27 mouse cellular contexts compared by ENCODE assay signal in genomic region chr7:55827551-55827950, GRCm38 (mm10). TPM values are rescaled to one million over a fixed set of nuclear protein-coding genes. Genes with fewer than 3 reads are reported as not detected.
DNase-seq lines count a peak whose midpoint lies in the region; ATAC-seq and TF ChIP-seq lines count a peak whose summit lies in the region.
"Had no signal": no experiment of that assay in that cellular context is flagged by ENCODE, and none has a peak within 500 bp of the region (broad histone marks: within the 10 kb centered on the region; RNA-seq: fewer than 3 reads in every experiment).

No protein-coding gene starts in this region.

- in situ Hi-C loops in ES-E14 (cut with MboI; ENCODE audit: low sequenced_read_pairs in 2 of 2, unreplicated experiment in 2 of 2): no loop called here

- no peak overlapping the region for H3K9ac ChIP-seq in heart, embryonic 11.5 days (ENCODE audit: low read depth, low read length)
- no peak overlapping the region; the same call in 1 of the 2 replicates for H3K9ac ChIP-seq in ES-E14 (ENCODE audit: insufficient read depth, low read depth, low read length, poor library complexity, severe bottlenecking)
- H3K9ac ChIP-seq: embryonic facial prominence, embryonic 12.5 days; embryonic facial prominence, embryonic 15.5 days; forebrain, postnatal 0 days; hindbrain, embryonic 12.5 days; hindbrain, embryonic 15.5 days had no signal

- no peak overlapping the region for H3K4me2 ChIP-seq in heart, embryonic 11.5 days
- H3K4me2 ChIP-seq: embryonic facial prominence, embryonic 12.5 days; embryonic facial prominence, embryonic 15.5 days; hindbrain, embryonic 12.5 days; hindbrain, embryonic 15.5 days had no signal

- peaks cover 18% of the 10 kb centered on the region for H3K36me3 ChIP-seq in heart, embryonic 11.5 days (ENCODE audit: control insufficient read depth, insufficient read depth, low read length)
- H3K36me3 ChIP-seq in ES-E14 (ENCODE audit: control insufficient read depth, insufficient read depth, low read length, poor library complexity, severe bottlenecking): peaks cover 9% of the 10 kb centered on the region
- peaks cover 92% of the 10 kb centered on the region for H3K36me3 ChIP-seq in midbrain, embryonic 10.5 days

- peak; percentile 37 for DNase-seq in heart, adult 11 months
- DNase-seq in ES-E14 (ENCODE audit: low read depth, low spot score) (peak; percentile 8), R1 (ENCODE audit: low read depth, low spot score) (peak; percentile 72)
- DNase-seq in cerebellum, adult 11 months: no peak
- no peak for DNase-seq in midbrain, embryonic 10.5 days (ENCODE audit: low spot score)
- DNase-seq in spleen, postnatal 36 days (ENCODE audit: low spot score in 2 of 2): no peak
- DNase-seq: cerebellum, adult 2 months; cerebellum, adult 9-11 months; cerebellum, postnatal 25 days; forebrain, postnatal 0 days; gastrocnemius, adult 2 months; gastrocnemius, postnatal 14 days; heart, adult 2 months had no signal

- no peaks in the 10 kb centered on the region for H3K4me1 ChIP-seq in heart, embryonic 11.5 days (ENCODE audit: control insufficient read depth, insufficient read depth, low read length)
- no peaks in the 10 kb centered on the region for H3K4me1 ChIP-seq in ES-E14 (ENCODE audit: control insufficient read depth in 2 of 2, insufficient read depth in 2 of 2, low read length in 2 of 2, poor library complexity in 1 of 2)
- peaks cover 4% of the 10 kb centered on the region for H3K4me1 ChIP-seq in olfactory bulb, adult 2 months (ENCODE audit: control insufficient read depth, insufficient read depth, low read length)
- no peaks in the 10 kb centered on the region for H3K4me1 ChIP-seq in midbrain, embryonic 10.5 days
- H3K4me1 ChIP-seq: embryonic facial prominence, embryonic 12.5 days; embryonic facial prominence, embryonic 15.5 days; heart, embryonic 10.5 days; hindbrain, embryonic 12.5 days; hindbrain, embryonic 15.5 days had no signal

- no peak for ATAC-seq in heart, embryonic 11.5 days (replicated peaks; ENCODE audit: insufficient number of reproducible peaks, low FRiP score, low TSS enrichment)
- ATAC-seq: CD4-positive, CD25-positive, alpha-beta regulatory T cell, adult 4 months; forebrain, embryonic 14.5 days; forebrain, postnatal 0 days; intestine, postnatal 0 days had no signal

- H3K27ac ChIP-seq in heart, embryonic 11.5 days (ENCODE audit: low read depth, low read length): no peak overlapping the region
- H3K27ac ChIP-seq in ES-E14 (ENCODE audit: insufficient read depth, low read depth, low read length, poor library complexity, severe bottlenecking): no peak overlapping the region
- H3K27ac ChIP-seq in olfactory bulb, adult 2 months (ENCODE audit: insufficient read depth, low read depth, low read length): peak overlapping the region; percentile 42
- no peak overlapping the region for H3K27ac ChIP-seq in midbrain, embryonic 10.5 days (replicated peaks)
- H3K27ac ChIP-seq: embryonic facial prominence, embryonic 12.5 days; embryonic facial prominence, embryonic 15.5 days; gastrocnemius, adult 2 months; heart, adult 2 months; heart, embryonic 10.5 days; hindbrain, embryonic 12.5 days; hindbrain, embryonic 15.5 days had no signal

- no peak overlapping the region for H3K4me3 ChIP-seq in heart, embryonic 11.5 days (ENCODE audit: low read depth, low read length)
- no peak overlapping the region for H3K4me3 ChIP-seq in ES-E14 (ENCODE audit: insufficient read depth in 1 of 2, low read depth in 1 of 2, low read length in 2 of 2, poor library complexity in 1 of 2, severe bottlenecking in 1 of 2)
- H3K4me3 ChIP-seq in olfactory bulb, adult 2 months (ENCODE audit: insufficient read depth, low read depth, low read length): no peak overlapping the region
- no peak overlapping the region for H3K4me3 ChIP-seq in midbrain, embryonic 10.5 days
- H3K4me3 ChIP-seq: embryonic facial prominence, embryonic 12.5 days; embryonic facial prominence, embryonic 15.5 days; gastrocnemius, adult 2 months; heart, adult 2 months; heart, embryonic 10.5 days; hindbrain, embryonic 12.5 days; hindbrain, embryonic 15.5 days had no signal

- no peaks in the 10 kb centered on the region for H3K9me3 ChIP-seq in heart, embryonic 11.5 days (replicated peaks; ENCODE audit: control insufficient read depth, low read length)
- H3K9me3 ChIP-seq in ES-E14 (ENCODE audit: control insufficient read depth, insufficient read depth, low read depth, low read length): no peaks in the 10 kb centered on the region
- H3K9me3 ChIP-seq in midbrain, embryonic 10.5 days (replicated peaks): no peaks in the 10 kb centered on the region
- H3K9me3 ChIP-seq: embryonic facial prominence, embryonic 12.5 days; embryonic facial prominence, embryonic 15.5 days; heart, embryonic 10.5 days; hindbrain, embryonic 12.5 days; hindbrain, embryonic 15.5 days had no signal

- 86% methylated on average over 9 of the region's 9 CpGs for WGBS in heart, embryonic 11.5 days (ENCODE audit: insufficient replicate concordance)
- 62% methylated on average over 9 of the region's 9 CpGs for WGBS in olfactory bulb, adult 2 months
- WGBS in midbrain, embryonic 10.5 days: 90% methylated on average over 9 of the region's 9 CpGs

- no peak for TF ChIP-seq POLR2A in olfactory bulb, adult 2 months (IDR thresholded peaks at IDR 0.05; ENCODE audit: insufficient read depth, low read depth, low read length)

- TF ChIP-seq CTCF in olfactory bulb, adult 2 months (IDR thresholded peaks at IDR 0.05; ENCODE audit: insufficient read depth, low read depth, low read length): no peak

- H3K27me3 ChIP-seq in heart, embryonic 11.5 days (ENCODE audit: control insufficient read depth, insufficient read depth, low read length): no peaks in the 10 kb centered on the region
- no peaks in the 10 kb centered on the region for H3K27me3 ChIP-seq in midbrain, embryonic 10.5 days (ENCODE audit: low read depth, poor library complexity, severe bottlenecking)
- H3K27me3 ChIP-seq: embryonic facial prominence, embryonic 12.5 days; embryonic facial prominence, embryonic 15.5 days; hindbrain, embryonic 12.5 days; hindbrain, embryonic 15.5 days had no signal

TF ChIP-seq in ES-E14, 5 proteins besides CTCF, POLR2A, EP300 and RAD21:
- TF ChIP-seq ZC3H11A (IDR thresholded peaks at IDR 0.05; ENCODE audit: borderline replicate concordance, low read depth, low read length) (no peak), HCFC1 (IDR thresholded peaks at IDR 0.05; ENCODE audit: borderline replicate concordance, insufficient read depth, low read length) (no peak), ZNF384 (IDR thresholded peaks at IDR 0.05; ENCODE audit: low read depth, low read length) (no peak), CHD2 (IDR thresholded peaks at IDR 0.05; ENCODE audit: low read depth, low read length) (no peak), MAFK (IDR thresholded peaks at IDR 0.05; ENCODE audit: insufficient read depth, low read depth, low read length) (no peak)

RNA-seq across cellular contexts. Expression of gene Cyfip1, which starts 14.0 kb away (rescaled TPM):
- 55.4 and 64.8 TPM in 2 replicates for polyA plus RNA-seq in heart, embryonic 11.5 days (2014; fragmentation: Nextera tagmentation; extraction: Ambion mirVana)
- total RNA-seq in ES-E14 (2012; rRNA removed): 55.0 and 59.8 TPM in 2 replicates
- polyA plus RNA-seq in olfactory bulb, adult 2 months (2012; ENCODE audit: insufficient read depth, insufficient read length, low replicate concordance, missing spikeins): 665 TPM in 1 of 2 replicates, not detected in the other
- polyA plus RNA-seq in midbrain, embryonic 10.5 days (2016; fragmentation: Nextera tagmentation; extraction: Ambion mirVana): 79.2 and 83.5 TPM in 2 replicates

RNA-seq across cellular contexts. Expression of gene Tubgcp5, which starts 33.6 kb away (rescaled TPM):
- 16.9 and 22.5 TPM in 2 replicates for polyA plus RNA-seq in heart, embryonic 11.5 days (2014; fragmentation: Nextera tagmentation; extraction: Ambion mirVana)
- 21.6 and 25.7 TPM in 2 replicates for total RNA-seq in ES-E14 (2012; rRNA removed)
- not detected in 2 replicates for polyA plus RNA-seq in olfactory bulb, adult 2 months (2012; ENCODE audit: insufficient read depth, insufficient read length, low replicate concordance, missing spikeins)
- 33.1 and 37.4 TPM in 2 replicates for polyA plus RNA-seq in midbrain, embryonic 10.5 days (2016; fragmentation: Nextera tagmentation; extraction: Ambion mirVana)

RNA-seq across cellular contexts. Expression of gene Siglech, which starts 59.6 kb away (rescaled TPM):
- polyA plus RNA-seq in heart, embryonic 11.5 days (2014; fragmentation: Nextera tagmentation; extraction: Ambion mirVana): 0.11 TPM in 1 of 2 replicates, not detected in the other
- not detected in 2 replicates for total RNA-seq in ES-E14 (2012; rRNA removed)
- polyA plus RNA-seq in olfactory bulb, adult 2 months (2012; ENCODE audit: insufficient read depth, insufficient read length, low replicate concordance, missing spikeins): not detected in 2 replicates
- polyA plus RNA-seq in midbrain, embryonic 10.5 days (2016; fragmentation: Nextera tagmentation; extraction: Ambion mirVana): 0.41 and 0.89 TPM in 2 replicates
- total RNA-seq: heart, adult 2 months; hematopoietic stem cell, adult 5-6 weeks; MEL had no signal
- polyA plus RNA-seq: C2C12; heart, embryonic 10.5 days; heart, postnatal 0 days had no signal

Comparison
In these comparisons a context has a peak if more than half of its experiments do, and no peak if none do; other contexts are left out.
1. DNase-seq: peak in heart, adult 11 months (single experiment), ES-E14 (single experiment) and R1 (single experiment); none in cerebellum, adult 11 months (single experiment), midbrain, embryonic 10.5 days (single experiment) and spleen, postnatal 36 days (0 of 2).